Mouse (Mus musculus) thymus, postnatal 36 days (tissue): ENCODE measurements around the gene Hoxa13.

ENCODE experiments used
- DNase-seq, 2 experiments: peaks; one replicate each; pipeline ENCODE4 v3.0.0; 2022; ENCODE audit warnings: mixed read lengths in 2 of 2

The Hoxa13 gene

GRCm38 (mm10) chr6:52260654-52261575 is at the start of gene Hoxa13:
Gene Hoxa13 (minus strand): TSS chr6:52260880.
- peak; percentile 66 to 69 for DNase-seq

DNA sequence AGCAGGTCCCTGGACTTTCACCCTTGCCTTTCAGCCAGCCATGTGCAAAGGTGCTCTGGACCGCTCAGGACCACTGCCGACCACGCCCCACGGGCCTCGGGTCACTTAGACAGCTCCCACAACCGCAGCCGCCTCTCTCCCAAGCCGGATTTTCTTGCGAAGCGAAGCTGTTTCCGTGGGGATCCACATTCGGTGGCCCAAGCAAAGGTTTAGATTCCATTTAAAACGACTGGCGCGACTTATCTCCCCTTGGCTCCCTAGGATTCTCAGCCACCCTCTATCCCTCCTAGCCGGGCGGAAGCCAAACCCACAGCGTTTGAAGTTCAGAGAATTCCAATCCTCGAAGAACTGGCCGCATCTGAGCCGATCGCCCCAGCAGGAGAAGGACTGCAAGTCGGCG is 49.7 kb upstream of the Hoxa13 start:
- no peak for DNase-seq

- DNase-seq = no peak
These were observed 49.1 kb upstream of the Hoxa13 start for GRCm38 (mm10) chr6:52309766-52310165.

DNA sequence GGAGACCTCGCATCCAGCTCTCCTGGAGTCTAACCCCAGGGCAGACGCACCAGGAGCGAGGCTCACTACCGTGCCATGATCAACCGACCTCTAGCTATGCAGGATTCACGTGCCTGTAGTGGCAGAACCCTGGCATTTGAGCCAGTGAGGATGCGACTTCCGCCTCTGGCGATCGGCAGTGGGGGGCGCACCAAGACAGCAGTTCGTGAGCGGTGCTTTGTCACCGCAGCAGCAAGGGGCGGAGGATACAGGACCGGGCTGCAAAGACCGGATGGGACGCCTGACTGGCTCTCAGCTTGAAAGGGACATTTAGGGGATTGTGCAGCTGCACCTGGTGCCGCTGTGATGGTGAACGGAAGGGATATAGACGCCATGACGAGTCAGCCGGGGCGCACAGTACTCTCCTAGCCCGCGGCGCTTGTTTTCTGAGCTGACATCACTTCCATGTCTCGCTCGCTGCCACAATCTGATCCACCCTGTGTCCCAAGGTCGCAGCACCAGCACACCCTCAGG is 45.3 kb upstream of the Hoxa13 start:
- DNase-seq = peak; percentile 69 to 71

DNA sequence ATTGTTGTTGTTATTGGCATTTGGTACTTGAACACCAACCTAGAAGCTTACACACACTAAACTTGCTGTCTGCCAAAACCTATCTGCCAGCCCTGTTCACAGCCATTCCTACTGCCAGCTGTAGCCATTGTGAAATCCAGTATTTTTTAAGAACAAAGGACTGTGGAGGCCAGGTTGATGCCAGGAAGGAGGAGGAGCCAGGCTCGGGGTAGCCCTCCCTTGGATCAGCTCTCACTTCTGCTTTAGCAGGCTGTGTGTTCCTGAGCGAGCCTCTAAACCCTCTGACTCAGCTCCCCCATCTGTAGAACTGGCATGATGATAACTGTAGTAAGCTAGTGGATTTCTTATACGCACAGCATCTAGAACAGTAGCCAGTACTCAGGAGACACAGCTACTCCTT is 42.7 kb upstream of the Hoxa13 start:
- no peak for DNase-seq

DNA sequence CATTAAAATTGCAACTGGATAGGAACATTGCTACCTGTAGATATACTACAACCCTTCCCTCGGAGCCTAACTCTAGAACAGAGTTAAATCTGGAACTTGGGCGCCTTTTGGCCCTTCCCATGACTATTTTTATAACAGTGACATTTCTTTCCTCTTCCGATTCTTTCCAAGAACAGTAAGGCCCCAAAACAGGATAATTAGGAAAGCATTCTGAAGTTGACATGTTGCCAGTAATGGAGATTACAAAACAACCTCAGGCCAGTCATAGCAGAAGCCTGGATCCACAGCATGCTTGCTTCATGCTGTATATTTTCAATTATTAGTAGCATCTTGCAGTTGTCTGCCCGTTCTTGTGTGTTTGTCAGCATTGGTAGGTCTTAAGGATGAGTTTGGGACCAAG is 40.1 kb upstream of the Hoxa13 start:
- DNase-seq = no peak

- no peak for DNase-seq
These were observed 37.8 kb upstream of the Hoxa13 start for GRCm38 (mm10) chr6:52298511-52298910.

DNA sequence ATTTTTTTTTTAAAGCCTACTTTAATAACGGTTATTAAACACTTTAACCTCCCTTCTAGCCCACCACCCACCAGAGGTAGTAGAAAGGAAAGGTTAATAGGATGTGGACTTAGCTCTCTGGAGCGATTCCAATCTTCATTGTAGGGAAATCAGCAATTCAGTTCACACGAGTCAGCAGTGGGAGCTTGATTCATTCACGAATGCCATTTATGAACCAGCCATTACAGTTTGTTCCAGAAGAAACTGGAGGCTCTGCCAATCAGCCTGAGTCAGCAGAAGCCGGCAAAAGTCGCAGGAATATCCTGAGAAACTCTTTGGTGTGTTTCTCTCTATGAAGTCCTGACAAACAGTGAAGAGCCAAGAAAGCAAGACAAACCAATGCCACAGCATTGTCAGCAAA is 33.9 kb upstream of the Hoxa13 start:
- DNase-seq = no peak

- DNase-seq = no peak
These were observed 31.6 kb upstream of the Hoxa13 start for GRCm38 (mm10) chr6:52292328-52292727.

- no peak for DNase-seq
These were observed 30.6 kb upstream of the Hoxa13 start for GRCm38 (mm10) chr6:52291021-52291860.

DNA sequence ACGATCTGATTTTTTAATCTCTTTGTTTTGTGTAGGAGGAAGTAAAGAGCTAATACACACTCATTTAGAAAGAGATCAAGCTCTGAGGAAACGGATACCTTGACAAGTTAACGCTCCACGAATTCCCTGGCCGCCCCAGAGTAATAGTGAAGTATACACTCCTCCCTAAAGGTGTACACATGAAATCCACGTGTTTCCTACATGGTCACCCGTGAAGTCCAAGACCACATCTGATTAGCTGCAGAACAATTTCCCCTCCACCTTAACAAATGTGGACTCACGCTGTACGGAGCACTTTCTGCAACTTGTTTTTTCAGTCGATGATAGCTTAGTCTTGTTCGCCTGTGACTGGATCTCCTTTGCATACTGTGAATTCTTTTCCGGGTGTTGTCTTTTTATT is 29.5 kb upstream of the Hoxa13 start:
- DNase-seq = no peak

DNA sequence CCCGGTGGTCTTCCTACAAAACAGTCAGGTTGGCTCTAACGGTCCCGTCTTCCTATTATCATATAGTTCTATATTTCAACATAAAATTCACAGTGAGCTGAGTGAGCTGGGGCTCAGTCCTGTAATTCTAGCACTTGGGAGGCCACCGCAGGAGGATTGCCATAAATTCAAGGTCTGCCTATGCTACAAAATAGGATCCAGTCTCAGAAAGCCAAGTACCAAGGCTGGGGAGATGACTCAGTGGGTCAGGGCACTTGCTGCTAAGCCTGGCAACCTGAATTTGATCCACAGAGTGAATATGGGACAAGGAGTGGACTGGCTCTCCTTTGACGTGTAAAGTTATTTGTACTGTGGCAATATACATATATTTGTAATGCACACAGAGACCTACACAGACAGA is 23.2 kb upstream of the Hoxa13 start:
- no peak for DNase-seq

- no peak for DNase-seq
These were observed 20.4 kb upstream of the Hoxa13 start for GRCm38 (mm10) chr6:52281084-52281483.

DNA sequence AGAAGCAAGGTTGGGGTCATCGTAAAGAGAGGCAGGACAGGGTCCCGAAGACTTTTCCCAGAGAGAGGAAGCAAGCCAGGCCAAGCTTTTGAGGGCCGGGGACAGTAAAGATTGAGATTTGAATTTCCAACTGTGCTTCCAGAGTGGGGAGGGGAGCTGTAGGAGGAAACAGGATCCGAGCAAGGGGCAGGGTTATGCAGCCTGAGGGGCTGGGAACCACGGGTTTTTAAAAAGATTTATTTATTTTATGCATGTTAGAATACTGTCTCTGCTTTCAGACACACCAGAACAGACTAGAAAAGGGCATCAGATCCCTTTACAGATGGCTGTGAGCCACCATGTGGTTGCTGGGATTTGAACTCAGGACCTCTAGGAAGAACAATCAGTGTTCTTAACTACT is 16.2 kb upstream of the Hoxa13 start:
- DNase-seq = no peak

DNA sequence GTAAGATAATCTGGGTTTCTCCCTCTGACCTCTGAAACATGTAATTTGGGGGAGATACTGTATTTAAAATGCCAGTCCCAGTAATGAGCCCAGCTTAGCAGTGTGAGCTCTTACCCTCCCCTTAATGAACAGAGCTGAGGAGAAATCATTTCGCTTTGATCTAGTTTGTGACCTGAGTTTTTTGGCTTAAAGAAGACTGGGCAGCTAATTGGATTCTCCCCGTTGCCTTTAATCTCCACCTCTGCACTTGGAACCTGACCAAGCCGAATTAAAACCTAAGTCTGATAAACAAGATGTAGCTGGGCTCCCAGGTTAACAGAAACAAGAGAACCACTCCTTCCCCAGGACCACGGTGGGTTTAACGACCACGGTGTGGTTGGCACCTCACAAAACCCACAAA is 15.7 kb upstream of the Hoxa13 start:
- no peak for DNase-seq

DNA sequence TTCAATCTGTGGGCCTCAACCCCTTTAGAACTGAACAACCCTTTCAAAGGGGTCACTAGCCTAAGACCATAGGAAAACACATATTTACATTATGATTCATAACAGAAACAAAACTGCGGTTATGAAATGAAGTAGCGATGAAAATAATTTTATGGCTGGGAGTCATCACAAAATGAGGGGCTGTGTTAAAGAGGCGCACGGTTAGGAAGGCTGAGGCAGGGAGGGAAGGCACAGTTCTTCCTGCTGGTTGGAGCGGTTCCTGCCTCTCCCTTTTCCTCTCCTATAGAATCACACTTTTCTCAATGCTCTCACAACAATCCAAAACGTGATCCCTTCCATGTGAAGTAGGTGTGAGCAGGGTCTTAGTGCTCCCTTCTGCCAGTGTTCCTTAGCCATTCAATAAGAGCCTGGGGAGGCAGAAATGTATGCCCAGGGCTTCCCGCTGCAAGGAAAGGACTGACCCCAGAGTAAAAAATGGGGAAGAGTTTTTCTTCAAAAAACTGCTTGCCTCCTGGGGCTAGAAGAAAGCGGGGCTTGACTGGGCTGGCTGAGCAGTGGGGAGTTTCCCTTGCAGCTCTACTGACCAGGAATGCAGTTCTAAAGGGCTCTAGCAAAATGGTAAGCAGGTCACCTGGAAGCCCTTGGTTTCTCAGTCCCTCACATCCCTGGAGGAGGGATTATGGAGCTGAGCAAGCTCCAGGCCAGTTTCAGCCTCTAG is 15.0 kb upstream of the Hoxa13 start:
- no peak for DNase-seq

- DNase-seq = no peak
These were observed 13.9 kb upstream of the Hoxa13 start for GRCm38 (mm10) chr6:52274576-52274975.

- no peak for DNase-seq
These were observed 13.1 kb upstream of the Hoxa13 start for GRCm38 (mm10) chr6:52273656-52274280.

DNA sequence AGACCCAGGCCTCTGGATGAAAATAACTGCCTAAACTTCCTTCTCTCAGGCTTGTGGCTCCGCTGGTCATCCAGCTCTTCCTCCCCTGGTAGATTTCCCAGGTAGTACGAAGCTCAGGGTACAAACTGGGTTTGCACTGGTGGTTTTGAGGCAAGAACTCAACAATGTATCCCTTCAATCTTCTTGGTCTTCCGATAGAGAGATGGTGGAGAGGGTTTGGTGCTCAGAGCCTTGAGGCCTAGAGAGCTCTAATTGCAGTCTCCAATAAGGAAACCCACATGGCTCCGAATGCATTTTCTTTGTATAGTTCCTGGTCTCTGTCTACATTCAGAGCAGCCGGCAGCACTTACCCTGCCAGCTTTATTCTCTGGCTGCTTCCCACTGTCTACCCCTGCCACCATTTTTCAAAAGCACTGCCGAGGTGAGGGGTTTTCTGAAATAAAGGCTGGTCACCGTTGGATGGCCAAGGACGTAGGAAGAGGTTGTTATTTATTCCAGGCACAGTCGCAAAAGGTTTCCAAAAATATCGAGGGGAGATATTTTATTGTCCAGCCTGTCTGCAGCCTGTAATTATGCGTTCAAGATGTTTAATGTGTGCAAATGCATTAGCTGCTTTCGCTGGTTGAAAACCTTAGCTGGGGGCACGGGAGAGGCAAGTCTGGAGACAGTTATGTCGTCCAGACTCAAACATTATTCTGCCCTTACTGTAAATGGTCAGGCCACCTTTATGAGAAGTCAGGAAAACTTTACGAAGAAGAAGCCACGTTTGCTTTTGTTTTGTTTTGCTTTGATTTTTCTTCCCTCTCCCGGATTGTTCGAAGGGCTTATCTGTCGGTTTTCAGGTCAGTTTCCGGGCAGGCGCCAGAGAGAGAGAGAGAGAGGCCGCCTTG is 12.3 kb upstream of the Hoxa13 start:
- no peak for DNase-seq

GRCm38 (mm10) chr6:52270494-52271480 is 10.1 kb upstream of the Hoxa13 start:
- peak in 1 of 2 experiments; percentile 53 for DNase-seq
